Mouse (Mus musculus) liver, adult 2 months (tissue): ENCODE measurements at regions not wholly inside any gene's neighbourhood (a gene's known extent, or its start where the extent isn't known, plus 50 kb on each side); places are given as distances from the start of the nearest gene placed in this dataset.

Experiments
- CTCF ChIP-seq: fragments of 200-500 bp; IDR thresholded peaks from 2 replicates; pipeline ENCODE4 v1.5.1; 2011; ENCODE audit warnings: low read depth, low read length, control low read depth
- POLR2A ChIP-seq: fragments of 200-500 bp; IDR thresholded peaks from 2 replicates; pipeline ENCODE4 v1.6.1; 2011; ENCODE audit warnings: low read length, control low read depth; ENCODE audit not compliant: insufficient read depth; ENCODE audit errors: extremely low read depth

- TF ChIP-seq CTCF (no peak), POLR2A (no peak)
These were observed 272.6 kb downstream of the Tgfb2 start for GRCm38 (mm10) chr1:186433169-186433665.
